Mouse (Mus musculus): Measurements from ENCODE around the gene Sept7.

Gene Sept7

DNA sequence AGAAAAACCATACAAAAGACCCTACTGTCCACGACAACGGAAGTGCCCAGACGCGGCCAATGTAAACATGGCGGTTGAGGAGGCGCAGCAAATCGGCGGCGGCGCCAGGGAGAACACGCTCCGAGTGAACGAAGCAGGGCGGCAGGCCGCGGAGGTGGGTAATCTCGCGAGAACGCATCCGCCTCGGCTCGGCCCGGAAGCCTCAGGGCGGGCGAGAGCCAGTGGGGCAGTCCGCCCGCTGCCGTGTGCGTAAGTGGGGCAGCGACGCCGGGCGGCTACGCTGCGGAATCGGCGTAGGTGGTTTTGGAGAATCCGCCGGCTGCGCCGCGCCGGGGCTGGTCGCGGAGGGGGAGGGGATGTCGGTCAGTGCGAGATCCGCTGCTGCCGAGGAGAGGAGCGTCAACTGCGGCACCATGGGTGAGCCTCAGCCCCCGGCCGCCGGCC lies at the start of gene Sept7:
Gene Sept7, plus strand, starts transcription at position 157 of the 444 bp plus-strand sequence.
- in situ Hi-C loops (cut with MboI, MseI): loop anchor here (10.0 kb wide), 1 partner anchor 748 kb away; the partner anchor contains the start of gene Dpy19l1

DNA sequence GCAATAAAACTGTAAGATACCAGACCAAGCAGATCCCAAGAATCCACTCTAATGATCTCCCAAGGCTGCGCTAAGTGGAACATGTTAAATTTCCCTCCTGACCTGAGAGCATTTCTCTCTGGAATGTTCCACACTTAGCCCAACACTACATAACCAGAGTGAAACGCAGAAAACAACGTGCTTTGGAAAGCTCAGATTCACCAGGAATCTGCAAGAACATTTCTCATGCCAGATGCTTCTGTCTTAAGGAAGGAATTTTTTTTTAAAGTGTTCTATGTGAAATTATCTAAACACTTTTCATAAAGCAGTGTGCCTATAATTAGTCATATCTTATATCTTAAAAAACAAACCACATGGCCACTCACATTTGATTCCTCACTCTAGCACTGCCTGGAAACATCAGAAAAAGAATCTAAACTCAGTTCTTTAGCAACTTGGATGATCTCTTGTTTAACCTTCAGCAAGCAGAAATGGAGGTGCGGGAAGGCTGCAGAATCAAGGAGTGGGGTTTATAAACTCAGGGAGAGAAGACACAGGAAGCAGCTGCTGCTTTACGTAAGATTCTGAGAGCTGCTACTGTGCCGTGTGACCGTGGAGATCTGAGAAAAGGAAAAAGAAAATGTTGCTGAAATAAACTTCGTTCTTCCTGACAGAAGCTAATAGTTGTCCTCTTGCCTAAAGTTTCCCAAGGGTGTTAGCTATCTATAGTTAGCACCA lies 44.0 kb upstream of the Sept7 start:
- in situ Hi-C loops (cut with MboI, MseI): no loop called here

DNA sequence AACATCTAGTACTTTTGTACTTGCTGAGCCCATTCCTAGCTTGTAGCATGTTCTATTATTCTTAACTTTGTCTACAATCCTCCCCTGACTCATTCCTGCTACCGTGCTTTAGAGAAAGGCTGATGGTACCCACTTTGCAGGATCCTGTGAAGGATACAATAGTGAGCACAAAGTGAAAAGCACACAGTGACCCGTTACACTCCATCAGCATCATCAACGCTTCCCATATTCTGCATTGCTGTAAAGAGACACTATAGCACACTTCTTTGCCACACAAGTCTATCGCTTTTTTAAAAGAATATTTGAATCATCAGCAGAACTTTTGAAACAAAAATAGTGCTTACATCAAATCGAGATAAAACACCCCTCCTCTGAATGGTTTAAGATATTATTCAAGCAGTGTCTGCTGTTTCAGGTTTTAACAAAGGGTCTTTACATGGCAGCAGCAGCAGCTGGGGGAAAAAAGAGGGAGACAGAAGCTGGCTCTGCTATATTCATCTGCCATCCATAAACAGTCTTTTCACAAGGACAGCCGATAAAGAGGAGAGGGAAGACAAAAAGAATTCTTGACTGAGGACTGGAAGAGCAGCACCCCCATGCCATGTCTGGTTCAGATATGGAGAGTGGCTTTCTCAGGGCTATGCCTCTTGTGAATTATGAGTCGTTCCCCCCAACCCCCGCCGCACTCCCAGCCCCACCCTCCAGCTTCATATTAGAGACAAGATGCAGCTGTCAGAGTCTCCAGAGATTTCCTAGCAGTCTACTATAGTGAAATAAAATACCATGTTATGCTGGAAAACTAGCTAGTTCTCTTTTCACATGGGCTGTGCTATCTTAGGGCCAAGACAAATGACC lies 39.7 kb upstream of the Sept7 start:
- in situ Hi-C loops (cut with MboI, MseI): no loop called here

DNA sequence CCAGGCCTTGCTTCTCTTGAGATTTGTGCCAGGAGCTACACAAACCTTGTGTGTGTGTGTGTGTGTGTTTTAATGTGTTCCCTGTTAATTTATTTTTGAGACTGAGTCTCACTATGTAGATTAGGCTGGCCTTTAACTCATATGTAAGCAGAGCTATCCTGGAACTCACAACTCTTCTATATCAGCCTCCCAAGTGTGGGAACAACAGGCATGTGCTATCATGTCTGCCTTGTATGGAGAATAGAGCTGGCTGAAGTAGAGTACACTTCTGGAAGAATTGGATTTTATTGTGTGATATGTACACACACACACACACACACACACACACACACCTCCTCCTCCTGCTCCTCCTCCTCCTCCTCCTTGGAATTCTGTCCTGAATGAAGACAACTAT lies 39.1 kb upstream of the Sept7 start:
- in situ Hi-C loops (cut with MboI, MseI): no loop called here

DNA sequence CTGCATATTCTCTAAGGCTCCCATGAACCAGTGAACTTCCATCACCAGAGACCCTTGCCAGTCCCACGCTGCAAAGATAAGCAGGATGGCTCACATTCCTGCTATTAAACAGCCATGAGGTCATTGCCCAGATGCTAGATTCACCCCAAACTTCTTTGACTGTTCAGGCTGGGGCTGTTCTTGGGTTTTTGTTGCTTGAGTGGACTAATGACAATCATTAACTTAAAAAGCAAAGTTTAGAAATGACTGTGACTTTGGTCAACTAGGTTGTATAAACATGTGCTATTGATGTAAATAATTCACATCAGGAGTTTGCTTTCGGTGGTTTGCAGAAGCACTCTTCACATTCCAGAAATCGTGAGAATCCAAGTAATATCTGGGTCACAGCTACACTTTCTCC lies 36.8 kb upstream of the Sept7 start:
- in situ Hi-C loops (cut with MboI, MseI): no loop called here

DNA sequence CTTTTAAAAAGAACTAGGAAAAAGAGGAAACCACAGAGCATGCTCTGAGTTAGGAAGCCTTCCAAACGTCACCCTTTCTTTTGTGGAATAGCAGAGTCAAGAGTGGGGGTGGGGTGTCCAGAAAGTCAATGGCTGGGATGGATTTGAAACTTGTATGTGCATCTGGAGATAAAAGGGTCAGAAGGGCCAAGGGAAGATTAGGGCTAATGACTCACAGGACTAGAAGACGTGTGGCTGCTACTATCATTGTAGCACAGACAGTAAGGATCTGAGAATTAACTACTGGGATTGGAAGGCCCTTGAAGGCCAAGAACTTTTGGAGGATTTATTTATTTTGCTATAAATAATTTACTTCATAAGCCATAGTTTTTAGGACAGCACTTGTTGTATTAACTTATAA lies 36.0 kb upstream of the Sept7 start:
- in situ Hi-C loops (cut with MboI, MseI): no loop called here

DNA sequence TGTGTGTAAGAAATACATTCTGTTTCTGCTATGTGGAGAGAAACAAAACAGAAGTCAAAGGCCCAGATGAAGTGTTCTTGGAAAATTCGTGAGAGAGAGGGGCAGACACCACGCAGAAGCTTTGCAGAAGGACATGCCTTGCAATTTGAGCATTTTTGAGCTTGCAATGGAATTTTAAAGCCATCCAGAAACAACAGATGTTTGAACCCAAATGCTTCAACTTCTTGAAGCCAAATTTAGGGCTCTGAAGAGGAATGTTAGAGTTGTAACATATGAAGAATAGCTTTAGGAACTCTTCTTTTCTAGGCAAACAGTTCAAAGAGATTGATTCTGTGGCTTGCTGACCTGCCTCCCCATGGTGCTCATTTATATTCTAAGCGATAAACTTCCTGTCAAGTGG lies 33.3 kb upstream of the Sept7 start:
- in situ Hi-C loops (cut with MboI, MseI): no loop called here

DNA sequence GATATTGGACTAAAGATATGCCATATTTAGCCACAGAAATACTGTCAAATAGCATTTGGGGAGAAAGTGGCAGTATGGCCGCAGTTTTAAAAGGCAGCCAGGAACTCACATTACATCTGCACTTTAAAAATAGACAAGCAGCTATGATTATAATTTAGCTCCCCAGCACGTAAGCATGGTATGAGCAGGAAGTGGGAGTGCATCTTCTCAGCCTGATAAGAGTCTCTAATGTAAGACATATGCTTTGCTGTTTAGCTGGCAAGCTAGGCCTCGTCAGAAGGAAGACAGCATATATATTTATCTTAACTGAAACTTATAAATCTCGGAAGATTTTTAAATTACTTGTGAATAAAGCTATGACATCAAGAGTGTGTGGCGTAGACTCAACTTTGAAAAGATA lies 32.4 kb upstream of the Sept7 start:
- in situ Hi-C loops (cut with MboI, MseI): no loop called here

DNA sequence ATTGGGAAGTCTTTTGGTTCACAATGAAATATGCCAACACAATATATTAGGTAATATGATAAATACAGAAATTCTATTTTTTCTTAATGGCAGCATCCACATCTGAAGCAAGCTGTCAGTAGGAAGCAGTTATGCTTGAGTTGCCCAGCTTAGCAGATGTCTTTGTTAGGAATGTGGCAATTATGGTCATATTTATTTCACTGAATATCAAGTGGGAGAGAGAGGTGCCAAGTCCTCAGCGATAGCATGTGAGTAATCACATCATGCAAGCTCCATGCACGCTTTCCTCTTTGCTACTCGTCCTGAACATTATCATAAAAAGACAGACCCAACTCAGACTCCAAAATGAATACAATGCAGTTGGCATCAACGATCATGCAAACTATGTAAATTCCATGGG lies 27.3 kb upstream of the Sept7 start:
- in situ Hi-C loops (cut with MboI, MseI): no loop called here

DNA sequence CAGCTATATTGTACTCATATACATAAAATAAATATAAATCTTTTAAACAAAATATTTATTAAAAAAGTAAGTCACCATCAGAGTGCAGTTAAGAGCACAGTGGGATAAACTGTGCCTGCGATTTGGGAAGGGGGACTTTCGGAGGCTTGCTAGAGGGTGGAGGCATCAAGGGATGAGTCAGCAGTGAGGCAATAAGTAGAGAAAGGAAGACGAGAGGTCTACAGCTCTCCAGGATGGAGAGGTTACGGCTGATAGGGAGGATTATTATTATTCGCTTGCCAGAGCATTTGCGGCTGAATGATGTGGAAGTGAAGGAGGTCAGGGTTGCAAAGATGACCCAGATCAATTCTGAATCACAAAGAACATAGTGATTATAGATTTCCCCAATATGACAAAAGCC lies 22.5 kb upstream of the Sept7 start:
- in situ Hi-C loops (cut with MboI, MseI): no loop called here

DNA sequence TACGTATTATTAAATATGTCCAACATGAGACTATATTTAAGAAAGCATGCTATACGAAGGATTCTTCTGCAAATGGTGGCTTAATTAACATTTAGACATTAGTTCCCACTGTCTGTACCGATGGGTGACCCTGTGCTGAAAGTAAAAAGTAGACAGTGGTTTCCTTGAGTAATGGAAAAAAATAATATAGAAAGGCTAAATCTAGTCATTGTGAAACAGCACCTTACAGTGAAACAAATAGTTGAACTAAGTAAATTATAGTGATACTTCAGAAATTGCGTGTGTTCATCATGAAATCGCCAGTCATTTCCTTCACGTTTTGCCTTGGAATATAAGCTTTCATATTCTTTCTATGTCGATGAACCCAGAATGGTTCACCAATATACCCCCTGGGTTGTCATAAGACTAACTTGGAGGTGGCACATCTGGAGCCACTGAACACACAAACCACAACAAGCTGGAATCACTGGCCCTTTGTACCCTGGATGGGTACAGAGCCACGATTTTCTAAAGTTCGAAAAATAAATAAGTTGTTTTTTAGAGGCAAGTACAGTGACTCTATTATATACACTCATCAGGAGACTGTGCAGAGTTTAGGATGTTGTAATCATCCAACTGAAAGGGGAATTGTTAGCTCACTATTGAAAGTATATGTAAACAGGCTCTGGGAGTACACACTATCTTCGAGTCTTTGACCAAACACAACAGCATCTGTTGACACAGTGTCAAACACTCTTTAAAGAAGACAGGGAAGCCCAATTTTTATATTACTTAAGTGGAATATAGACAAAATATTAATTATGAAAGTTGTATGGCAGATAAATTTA lies 21.8 kb upstream of the Sept7 start:
- in situ Hi-C loops (cut with MboI, MseI): no loop called here

DNA sequence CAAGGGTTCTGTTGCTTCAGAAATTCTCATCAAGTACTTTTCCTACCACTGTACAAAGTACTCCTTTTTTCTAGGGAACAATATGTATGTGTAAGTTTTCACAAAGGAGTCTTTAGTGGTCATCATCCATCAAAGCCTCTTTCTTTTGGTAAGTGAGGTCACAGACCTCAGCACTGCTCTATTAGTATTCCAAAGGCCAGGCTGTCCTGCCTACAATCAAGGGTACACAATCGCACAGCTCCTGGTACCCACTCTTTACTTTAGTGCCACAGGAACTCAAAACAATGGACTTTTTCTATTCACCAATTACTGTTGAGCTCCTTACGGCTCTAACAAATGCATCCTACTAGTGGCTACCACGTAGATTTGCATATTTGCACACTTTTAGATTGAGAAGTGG lies 11.2 kb upstream of the Sept7 start:
- in situ Hi-C loops (cut with MboI, MseI): loop anchor here (5.0 kb wide), 1 partner anchor 39 kb away; no protein-coding TSS in a partner anchor

DNA sequence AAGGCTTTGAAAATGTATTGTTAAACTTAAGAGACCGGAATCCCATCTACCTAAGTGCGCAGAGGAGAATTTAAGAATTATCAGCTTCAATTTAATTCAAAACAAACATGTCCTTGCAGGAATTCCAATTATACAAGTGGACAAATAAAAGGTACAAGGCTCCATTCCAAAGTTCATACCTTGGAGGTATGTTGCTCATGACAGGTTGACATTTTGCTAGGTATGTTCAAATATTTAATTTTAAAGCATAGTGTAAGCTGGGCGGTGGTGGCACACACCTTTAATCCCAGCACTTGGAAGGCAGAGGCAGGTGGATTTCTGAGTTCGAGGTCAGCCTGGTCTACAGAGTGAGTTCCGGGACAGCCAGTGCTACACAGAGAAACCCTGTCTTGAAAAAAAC lies 10.5 kb upstream of the Sept7 start:
- in situ Hi-C loops (cut with MboI, MseI): loop anchor here (5.0 kb wide), 1 partner anchor 39 kb away; no protein-coding TSS in a partner anchor

DNA sequence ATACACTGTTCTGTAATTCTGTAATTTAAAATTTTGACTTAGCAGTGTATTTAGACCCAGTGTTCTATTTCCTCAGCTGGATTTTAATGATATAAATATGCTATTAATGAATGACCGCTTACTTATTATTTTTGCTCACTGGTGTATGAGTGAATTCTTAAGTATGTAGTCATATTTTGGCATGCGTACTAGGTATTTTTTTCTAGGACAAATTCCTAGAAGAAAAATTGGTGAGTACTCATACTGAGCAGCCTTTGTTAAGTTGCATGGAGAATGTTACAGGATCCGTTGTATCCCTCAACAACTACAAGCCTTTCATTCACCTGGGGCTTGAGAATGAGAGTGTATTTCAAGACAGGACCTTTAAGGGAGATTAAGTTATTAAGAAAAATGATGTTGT lies 10.0 kb upstream of the Sept7 start:
- in situ Hi-C loops (cut with MboI, MseI): loop anchor here (5.0 kb wide), 1 partner anchor 40 kb away; no protein-coding TSS in a partner anchor

DNA sequence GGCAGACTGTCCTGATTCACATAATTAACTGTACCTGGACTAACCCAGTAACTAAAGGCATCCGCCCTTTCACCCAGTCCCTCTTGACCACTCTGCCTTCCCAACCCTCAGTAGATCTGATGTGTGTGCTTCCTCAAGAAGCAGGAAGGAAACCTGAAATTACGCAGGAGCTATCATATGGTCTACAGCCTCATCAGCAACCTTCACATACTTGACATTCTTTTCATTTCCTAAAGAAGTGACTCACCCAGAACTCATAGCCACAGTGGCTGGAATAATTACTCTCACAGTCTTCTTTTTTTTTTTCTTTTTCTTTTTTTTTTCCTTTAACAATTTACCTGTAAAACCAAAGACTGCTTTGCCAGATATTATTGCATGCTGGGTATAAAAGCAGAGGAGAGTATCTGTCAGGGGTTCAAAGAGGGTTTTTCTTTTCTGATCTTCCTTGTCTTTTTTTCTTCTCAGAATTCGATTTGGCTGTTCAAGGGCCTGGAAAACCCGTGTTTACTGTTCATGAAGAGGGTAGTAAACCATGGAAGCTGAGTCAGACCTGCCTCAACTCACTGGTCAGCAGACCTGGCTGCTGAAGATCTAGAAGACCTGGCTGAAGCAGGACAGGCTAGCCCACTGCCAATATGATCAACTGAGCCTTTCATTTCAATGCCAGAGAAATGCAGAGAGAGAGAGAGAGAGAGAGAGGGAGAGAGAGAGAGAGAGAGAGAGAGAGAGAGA lies 8.1 kb upstream of the Sept7 start:
- in situ Hi-C loops (cut with MboI, MseI): loop anchor here (5.0 kb wide), 1 partner anchor 42 kb away; no protein-coding TSS in a partner anchor

DNA sequence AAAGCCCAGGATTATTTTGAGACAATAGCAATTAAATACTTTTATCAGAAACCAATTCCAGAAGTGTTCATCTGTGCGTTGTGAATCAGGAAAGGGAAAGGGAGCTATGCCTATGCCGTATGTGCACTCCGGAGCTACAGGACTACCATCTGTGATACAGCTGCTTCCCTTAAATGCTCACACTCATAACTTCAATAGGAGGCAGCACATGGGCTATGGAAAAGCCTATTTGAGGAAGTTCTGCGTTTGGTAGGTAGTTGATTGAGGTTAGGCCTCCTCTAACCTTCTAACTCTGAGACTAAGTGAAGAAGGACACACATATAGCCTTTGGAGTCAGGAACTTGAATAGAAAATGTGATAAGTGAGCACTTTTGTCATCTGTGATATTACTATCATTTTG lies 7.1 kb upstream of the Sept7 start:
- in situ Hi-C loops (cut with MboI, MseI): no loop called here

DNA sequence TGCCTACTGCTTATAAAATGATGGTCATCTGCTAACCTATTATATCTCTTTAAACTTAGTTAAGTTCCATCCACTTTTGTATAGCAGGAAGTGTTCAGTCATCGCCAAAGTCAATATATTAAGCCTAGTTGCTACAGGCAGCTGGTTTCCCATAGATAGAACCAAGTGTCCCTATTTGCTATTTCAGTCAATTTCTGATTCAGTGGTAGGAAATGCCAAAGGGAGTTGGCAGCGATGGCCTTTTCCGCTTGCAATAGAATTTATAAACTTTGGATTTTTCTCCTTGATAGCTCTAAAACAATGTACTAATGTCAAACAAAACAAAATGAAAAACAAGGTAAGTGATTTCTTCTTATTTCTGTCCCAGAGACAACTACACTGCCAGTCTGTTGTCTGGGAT lies 5.7 kb upstream of the Sept7 start:
- in situ Hi-C loops (cut with MboI, MseI): no loop called here

DNA sequence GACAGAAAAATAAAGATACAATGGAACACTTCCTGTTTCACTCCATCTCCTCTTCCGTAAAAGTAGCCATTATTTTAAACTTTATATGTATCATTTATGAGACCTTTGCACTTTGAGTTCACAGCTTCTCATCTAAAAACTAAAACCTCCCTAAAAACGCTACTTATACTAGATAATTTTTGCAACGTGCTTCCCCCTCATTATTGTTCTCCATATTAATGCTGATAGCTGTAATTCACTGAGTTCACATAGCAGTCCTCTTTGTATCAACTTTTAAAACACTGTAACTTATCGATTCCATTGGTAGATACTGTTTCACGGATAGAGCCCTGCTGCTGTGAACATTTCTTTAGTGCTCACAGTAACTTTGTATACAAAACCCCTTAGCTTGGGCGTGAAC lies 1.1 kb upstream of the Sept7 start:
- in situ Hi-C loops (cut with MboI, MseI): loop anchor here (10.0 kb wide), 1 partner anchor 746 kb away; the partner anchor contains the start of gene Dpy19l1

DNA sequence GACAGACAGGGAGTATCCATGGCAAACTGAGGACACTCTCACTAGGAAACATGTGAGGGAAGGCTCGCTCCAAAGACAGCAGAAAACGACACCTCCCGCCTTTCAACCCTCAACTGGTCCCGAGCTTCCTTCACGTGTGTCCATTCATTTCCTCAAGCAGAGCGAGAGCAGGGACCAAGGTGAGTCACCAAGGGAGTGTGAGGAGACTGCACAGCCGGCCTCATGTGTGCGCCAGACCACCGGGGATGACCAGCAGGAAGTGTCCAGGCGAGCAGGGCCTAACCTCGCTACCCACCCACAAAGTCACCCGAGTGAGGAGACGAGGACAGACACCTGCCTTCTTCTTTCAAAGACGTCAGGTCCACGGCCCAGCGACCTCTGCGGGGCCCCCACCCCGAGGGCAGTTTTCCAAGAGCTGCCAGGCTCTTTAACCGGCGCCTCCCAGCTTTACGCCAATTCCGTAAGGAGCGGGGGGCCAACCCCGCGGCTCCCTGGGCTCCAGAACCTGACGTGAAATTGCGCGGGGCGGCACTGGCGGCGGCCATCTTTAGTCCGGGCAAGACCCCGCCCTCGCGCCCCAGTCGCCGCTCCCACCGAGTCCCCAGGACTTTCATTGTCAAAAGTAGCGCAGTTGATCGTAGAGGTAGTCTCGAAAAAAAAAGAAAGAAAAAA lies 492 bp upstream of the Sept7 start:
- in situ Hi-C loops (cut with MboI, MseI): loop anchor here (10.0 kb wide), 1 partner anchor 747 kb away; the partner anchor contains the start of gene Dpy19l1

DNA sequence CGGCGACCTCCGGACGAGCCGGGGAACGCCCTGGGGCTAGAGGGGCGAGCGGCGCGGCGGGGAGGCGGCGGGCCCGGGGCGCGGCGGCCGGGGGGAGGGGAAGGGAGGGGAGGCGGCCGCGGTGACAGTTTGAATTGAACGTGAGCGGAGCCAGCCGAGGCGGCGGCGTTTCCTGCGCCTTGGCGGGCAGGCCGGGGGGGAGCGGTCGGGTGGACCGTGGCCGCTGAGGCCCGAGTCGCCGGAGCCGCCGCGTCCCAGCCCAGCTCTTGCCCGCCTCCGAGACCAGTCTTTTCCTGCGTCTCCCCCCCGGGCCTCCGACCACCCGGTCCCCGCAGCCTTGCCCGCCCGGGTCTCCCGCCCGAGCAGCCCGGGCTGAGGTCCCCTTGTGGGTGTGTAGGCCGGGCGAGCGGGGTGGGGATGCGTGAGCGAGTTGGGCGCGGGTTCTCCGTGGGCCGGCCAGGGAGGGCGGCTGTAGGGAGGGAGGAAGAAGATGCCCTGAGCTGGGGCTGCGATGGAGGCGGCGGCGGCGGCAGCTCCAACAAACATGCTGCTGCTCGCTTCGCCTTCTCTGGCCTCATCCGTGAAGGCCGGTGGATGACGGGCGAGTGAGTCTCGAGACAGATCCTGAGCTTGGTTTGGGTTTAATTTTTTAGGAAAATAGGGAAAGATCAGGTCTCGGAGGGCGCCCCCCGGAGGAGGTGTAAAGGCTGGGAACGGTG lies 679 bp downstream of the Sept7 start:
- in situ Hi-C loops (cut with MboI, MseI): loop anchor here (10.0 kb wide), 1 partner anchor 748 kb away; the partner anchor contains the start of gene Dpy19l1

Data from T-helper 2 cell (primary cell).